Comparison of ENCODE assay signal across 8 mouse cellular contexts in the genomic region with DNA sequence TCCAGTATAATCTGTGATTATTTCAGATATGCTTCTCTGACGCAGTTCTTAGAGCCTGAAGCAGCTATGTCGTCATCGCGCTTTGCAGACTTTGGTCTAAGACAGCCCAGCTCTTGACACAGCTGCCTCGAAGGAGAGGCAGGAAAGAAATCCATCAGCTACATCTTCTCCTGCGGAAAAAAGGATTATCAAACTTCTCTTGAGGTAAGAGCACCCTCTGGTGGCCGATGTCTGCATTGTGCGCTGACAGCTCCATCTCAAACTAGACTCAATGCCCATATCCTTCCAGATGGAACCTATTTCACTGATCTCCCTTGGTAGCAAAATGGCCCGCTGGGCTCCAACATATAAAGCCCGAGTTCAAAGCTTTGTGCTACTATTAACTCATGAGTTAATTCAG.
DNase-seq lines count a peak whose midpoint lies in the region; ATAC-seq and TF ChIP-seq lines count a peak whose summit lies in the region.

No protein-coding gene starts in this region.

- no peak overlapping the region for H3K4me3 ChIP-seq in cerebellum, adult 2 months (replicated peaks; ENCODE audit: insufficient read depth, low read depth, low read length)

- H3K4me1 ChIP-seq in cerebellum, adult 2 months (ENCODE audit: control insufficient read depth, insufficient read depth, low read length), result no peaks in the 10 kb centered on the region

- no peaks in the 10 kb centered on the region for H3K27me3 ChIP-seq in cerebellum, adult 2 months (ENCODE audit: control insufficient read depth, insufficient read depth, low read length)

- no peak for TF ChIP-seq POLR2A in cerebellum, adult 2 months (IDR thresholded peaks at IDR 0.05; ENCODE audit: borderline replicate concordance, insufficient read depth, low read length)

- DNase-seq in NIH3T3 (ENCODE audit: low read depth), result peak; percentile 93
- peak; percentile 54 to 72 for DNase-seq in cerebellum, adult 2 months
- peak; percentile 69 for DNase-seq in layer of hippocampus, adult 9-11 months
- peak; percentile 55 for DNase-seq in lung, postnatal 25 days (ENCODE audit: low spot score)
- peak; percentile 73 for DNase-seq in right cerebral cortex, adult 18-20 months
- DNase-seq in yolk sac, embryonic 10.5 days (ENCODE audit: low spot score), result peak; percentile 32

- H3K27ac ChIP-seq in cerebellum, adult 2 months (ENCODE audit: insufficient read depth, low read length), result no peak overlapping the region

- WGBS in cerebellum, adult 2 months, result 6% methylated on average over 10 of the region's 10 CpGs

- TF ChIP-seq CTCF in cerebellum, adult 2 months (IDR thresholded peaks at IDR 0.05; ENCODE audit: borderline replicate concordance, insufficient read depth, low read depth, low read length), result peak; percentile 87

- peak; percentile 93 for ATAC-seq in frontal cortex, adult (ENCODE audit: low TSS enrichment)
- ATAC-seq in hematopoietic stem cell, adult 5-6 weeks (replicated peaks in 1 of 2; ENCODE audit: insufficient read depth in 1 of 2, low FRiP score in 2 of 2, low TSS enrichment in 1 of 2, low read depth in 1 of 2, poor library complexity in 2 of 2, severe bottlenecking in 2 of 2), result peak; percentile 69 to 81; a peak in 3 of 4 replicates

Comparison
In these comparisons a context has a peak if more than half of its experiments do, and no peak if none do; other contexts are left out.
1. DNase-seq: peak in every context shown above with its lines; median percentile 93 in NIH3T3; 73 in right cerebral cortex, adult 18-20 months; 69 in layer of hippocampus, adult 9-11 months; 63 in cerebellum, adult 2 months; 55 in lung, postnatal 25 days; 32 in yolk sac, embryonic 10.5 days.